Mouse (Mus musculus): ENCODE measurements around the gene Nsmce1.

The Nsmce1 gene

DNA sequence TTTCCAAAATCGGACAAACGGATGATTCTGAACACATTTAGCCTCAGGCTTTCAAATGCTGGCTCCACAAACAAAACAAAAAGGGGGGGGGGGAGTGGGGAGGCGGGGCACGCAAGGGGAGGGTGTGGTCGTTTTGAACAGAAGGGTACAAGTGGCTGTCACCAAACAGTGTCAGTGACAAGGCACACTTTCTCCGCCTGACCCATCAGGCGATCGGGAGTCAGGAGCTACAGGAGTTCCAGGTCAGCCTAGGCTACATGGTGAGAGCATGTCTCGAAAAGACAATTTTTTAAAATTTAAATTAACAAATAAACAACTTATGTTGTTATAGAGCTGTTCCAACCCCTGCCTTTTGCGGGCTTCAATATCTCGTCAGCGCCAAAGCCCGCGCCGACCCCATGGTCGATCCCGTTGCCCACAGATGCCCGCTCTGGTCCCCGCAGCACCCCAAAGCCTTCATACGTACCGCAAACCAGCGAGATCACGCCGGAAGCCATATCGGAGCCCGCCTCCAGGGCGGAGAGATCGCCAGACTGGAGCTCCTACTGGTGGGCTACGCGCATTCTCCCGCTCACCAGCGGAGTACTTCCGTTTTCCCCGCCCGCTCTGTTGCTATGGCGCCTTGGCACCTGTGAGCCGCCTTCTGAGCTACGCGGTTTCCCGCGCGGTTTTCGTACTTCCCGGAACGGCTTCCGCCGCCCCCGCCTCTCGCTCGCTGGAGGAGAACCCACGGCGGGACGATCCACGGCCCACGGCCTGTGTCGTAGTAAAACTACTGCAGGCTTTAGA lies at the start of gene Nsmce1:
Gene Nsmce1 (minus strand): TSS at position 650 of the 789 bp plus-strand sequence.
- peak; percentile 98 for DNase-seq (ENCODE audit: low spot score)

DNA sequence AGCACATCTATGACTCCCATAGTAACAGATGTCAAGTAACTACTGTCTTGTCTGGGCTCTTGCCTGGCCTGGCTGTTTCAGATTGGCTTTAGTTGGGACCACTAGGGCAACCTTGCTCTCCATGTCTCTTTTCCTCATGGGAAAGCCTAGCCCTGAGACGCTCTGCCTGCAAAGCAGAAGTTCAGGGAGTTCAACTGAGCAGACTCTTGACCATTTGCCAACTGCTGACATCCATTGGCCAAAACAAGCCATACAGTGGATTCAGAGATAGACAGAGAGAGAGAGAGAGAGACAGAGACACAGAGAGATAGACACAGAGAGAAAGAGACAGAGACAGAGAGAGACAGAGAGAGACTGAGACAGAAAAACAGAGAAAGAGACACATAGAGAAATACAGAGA lies 49.6 kb upstream of the Nsmce1 start:
- DNase-seq (ENCODE audit: low spot score): no peak

DNA sequence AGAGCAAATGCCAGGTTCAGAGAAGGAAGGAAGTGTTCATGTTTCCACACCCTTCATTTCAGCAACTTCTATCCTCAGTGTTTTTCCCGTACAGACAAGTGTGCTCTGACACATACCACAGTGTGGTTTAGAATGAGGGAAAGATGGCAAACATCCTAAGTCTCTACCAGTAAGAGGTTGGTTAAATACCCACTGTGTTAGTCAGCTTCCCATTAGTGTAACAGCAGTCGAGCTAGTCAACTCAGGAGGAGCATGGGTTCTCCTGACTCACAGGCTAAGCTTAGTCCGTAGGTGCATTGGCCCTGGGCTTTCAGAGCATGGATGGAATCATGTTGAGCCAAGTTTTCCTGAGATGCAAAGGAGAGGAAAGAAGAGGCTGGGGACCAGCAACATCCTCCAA lies 48.0 kb upstream of the Nsmce1 start:
- no peak for DNase-seq (ENCODE audit: low spot score)

DNA sequence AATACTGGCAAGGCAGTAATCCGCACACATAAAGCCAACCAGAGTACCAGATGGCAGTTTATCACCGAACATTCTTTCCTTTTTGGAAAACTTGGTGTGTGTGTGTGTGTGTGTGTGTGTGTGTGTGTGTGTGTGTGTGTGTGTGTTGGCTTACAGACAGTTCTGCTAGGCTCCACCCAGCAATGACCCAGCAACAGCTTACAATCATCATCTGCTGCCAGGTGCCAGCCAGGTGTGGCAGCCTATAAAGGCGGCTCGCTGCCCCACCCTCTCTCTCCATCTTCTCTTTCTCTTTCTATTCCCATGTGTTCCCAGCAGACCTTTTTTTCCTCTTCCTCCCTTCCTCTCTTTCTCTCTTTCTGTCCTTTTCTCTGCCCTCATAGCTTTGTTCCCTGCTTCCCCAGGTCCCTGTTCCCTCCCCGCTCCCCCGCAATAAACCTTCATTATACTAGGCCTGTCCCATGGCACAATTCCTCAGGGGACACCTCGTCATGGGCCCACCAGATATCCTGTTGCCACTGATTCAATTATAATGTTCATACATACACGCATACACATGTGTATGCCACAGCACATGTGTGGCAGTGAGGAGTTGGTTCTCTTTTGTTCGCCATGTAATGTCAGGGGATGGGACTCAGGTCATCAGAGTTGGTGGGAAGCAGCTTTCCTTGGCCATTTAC lies 36.6 kb upstream of the Nsmce1 start:
- no peak for DNase-seq (ENCODE audit: low spot score)

DNA sequence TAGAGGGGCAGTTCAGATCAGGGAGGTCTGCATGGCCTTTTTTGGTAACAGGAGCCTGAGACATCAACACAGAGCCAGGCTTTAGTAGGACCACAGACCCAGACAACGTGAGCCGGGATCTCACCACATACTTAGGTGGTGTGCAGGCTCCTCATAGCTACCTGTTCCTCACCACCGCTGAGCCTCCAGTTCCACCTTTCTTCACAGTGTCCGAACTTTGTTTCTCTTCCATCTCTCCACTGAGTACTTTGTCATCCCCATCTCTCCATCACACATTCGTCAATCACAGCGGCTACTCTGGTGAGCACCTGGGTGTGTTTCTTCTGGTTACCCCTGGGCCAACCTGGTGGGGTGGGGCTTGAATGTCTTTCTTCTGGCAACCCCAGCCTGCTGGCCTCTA lies 35.8 kb upstream of the Nsmce1 start:
- DNase-seq (ENCODE audit: low spot score): no peak

DNA sequence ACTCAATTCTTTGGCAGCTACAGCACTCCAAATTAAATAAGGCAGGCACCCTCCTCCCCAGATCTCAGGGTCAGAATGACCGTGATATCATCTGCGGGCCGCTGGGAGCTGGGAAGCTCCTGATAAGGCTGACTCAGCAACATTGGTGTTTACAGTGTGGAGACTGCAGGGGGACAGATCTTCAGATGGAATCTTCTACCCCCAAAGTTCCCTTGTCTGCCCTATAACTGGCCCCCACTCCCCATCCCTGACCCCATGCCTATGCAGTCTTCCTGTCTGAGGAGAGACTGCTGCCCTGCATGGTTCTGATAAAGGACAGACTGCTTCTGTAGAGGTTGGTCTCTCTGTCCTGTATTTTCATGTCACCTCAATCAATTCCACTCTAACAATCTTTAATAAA lies 31.7 kb upstream of the Nsmce1 start:
- no peak for DNase-seq (ENCODE audit: low spot score)

DNA sequence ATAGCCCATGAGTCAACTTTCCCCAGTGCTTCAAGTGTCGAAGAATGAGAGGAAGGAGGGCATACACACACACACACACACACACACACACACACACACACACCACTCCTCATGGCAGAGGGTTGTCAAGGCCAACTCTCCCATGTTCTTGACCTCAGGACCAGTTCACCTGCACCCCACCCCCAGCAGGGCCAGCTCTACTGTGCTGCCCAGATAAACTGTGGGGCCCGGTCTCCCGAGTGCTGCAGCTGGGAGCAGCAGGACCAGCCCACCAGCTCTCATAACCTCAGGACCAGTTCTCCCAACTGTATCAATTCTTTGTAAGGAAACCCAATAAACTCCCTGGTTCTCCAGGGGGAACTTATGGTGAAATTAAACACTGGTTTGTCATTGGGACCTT lies 28.3 kb upstream of the Nsmce1 start:
- no peak for DNase-seq (ENCODE audit: low spot score)

DNA sequence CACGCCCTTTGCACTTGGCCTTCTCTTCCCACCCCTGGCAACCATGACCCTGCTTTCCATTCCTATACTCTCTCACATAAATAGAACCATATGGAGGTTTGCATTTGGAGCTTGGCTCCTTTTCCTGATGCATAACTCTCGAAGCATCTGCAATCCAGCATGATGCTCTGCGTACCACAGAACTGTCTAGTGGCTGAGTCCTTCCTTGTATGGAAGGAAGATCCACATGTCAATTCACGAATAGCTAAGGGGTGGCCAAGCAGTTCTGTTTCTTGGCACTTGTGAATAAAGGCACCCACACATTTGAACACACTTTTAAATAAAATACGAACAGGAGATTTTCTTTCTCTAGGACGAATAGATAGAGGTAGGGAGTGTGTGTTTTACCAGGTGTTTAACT lies 26.1 kb upstream of the Nsmce1 start:
- DNase-seq (ENCODE audit: low spot score): no peak

DNA sequence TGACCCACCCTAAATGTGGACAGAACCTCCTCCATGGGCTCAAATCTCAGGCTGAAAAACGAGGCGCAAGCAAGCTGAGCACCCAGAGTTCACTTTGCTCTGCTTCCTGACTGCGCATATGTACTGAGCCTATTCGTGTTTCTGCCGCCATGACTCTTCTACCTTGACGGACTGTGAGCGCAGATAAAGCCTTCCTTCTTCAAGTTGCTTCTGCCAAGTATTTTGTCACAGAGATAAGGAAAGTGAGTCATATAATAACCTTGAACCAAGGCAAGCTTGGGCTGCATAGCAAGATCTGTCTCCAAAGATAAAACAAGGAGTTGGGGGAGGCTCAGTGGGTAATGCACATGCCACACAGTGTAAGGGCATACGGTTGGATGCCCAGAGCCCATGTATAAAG lies 25.3 kb upstream of the Nsmce1 start:
- DNase-seq (ENCODE audit: low spot score): no peak

DNA sequence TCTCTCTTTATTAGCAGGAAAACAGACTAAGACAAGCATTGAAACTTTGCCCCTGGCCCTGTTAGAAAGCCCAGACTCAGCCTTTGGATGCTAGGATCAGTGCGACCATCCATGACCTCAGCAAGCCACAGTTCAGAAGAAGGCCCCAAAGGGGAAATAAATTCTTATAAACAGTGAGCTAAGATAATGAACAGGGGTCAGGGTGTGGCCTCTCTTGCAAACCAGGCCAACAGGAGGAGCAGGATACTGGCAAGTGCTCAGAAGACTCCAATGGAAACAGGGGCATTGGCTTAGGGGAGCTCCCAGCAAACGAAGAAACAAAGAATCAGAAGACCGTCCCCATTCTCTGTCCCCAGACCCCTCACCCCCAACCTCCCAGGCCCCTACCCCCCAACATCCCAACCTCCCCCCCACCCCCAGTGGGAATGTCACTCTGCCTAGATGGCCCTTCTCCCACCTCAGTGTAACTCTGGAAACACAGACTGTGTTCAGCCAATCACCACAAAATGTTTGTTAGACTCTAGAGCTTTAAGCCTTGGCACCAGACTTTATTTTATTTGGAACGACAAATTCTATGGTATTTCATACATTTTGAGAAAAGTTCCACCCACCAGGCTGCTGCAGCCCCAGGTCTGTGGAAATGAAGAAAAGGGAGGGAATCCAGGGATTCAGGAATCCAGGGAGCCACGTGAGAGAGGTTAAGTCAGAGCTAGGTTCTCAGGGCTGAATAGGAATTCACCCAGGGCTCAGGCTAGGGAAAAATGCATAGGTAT lies 23.9 kb upstream of the Nsmce1 start:
- DNase-seq (ENCODE audit: low spot score): peak; percentile 53

DNA sequence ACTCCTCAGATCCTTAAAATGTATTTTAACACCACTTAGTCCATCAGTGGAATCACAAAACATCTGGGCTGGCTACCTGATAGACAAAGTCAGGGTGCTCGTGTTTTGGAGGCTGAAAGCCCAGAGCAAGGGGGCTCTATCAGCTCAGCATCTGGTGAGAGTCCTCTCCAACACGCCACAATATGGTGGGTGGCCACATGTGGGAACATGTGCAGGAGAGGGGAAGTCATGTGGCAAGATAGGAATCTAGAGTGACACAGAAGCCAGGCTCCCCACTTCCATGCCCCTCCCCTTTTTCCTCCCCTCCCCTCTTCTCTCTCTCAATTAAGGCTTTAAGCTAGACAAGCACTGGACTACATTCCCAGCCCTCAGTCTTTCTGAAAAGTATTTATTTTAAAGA lies 20.5 kb upstream of the Nsmce1 start:
- no peak for DNase-seq (ENCODE audit: low spot score)

DNA sequence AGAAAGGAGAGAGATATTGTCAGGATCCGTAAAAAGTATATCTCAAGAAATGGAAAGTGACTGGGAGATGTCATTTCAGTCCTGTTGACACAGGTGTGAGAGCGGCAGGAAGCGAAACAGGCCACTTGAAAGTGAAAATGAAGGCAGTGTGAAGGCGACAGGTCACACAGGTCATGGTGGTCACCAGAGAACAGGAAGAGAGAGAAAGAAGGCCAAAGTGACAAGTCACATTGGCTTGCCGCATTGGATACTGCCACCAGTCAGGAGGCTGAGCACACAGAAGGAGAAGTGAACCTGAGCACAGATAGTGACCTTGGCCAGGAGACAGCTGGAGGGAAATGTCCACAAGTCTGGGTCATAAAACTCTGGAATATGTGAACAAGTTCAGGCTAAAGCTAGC lies 20.0 kb upstream of the Nsmce1 start:
- DNase-seq (ENCODE audit: low spot score): no peak

DNA sequence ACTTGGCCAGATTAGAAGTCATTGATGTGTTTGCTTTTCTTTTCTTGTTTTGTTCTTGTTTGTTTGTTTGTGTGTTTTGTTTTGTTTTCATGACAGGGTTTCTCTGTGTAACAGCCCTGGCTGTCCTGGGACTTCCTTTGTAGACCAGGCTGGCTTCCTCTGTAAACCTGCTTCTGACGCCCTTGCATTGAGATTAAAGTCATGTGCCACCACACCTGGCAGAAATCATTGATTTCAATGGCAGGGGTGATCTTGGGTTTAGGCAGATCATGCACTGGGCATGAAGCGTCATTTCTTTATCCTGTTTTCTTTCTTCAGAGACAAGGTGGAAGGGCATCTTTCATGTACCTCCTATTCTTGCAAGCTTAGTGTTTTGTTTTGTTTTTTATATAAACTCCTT lies 15.9 kb upstream of the Nsmce1 start:
- no peak for DNase-seq (ENCODE audit: low spot score)

DNA sequence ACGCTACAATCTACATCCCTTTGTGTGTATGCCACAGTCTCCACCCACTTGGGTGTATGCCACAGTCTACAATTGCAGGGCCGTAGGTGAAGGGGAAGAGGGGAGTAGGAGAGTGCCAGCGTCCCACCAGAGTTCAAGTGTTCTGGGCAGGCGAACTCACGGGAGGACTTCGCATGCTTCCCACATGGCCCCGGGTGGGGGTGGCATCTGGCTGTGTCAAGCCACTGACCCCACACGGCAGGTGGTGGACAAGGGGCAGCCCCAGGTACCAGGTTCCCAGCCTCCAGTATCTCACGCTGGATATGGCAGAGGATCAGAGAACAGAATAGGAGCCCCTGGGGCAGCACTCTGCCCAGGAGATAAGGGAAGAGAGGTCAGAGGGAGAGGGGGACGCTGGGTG lies 14.2 kb upstream of the Nsmce1 start:
- no peak for DNase-seq (ENCODE audit: low spot score)

DNA sequence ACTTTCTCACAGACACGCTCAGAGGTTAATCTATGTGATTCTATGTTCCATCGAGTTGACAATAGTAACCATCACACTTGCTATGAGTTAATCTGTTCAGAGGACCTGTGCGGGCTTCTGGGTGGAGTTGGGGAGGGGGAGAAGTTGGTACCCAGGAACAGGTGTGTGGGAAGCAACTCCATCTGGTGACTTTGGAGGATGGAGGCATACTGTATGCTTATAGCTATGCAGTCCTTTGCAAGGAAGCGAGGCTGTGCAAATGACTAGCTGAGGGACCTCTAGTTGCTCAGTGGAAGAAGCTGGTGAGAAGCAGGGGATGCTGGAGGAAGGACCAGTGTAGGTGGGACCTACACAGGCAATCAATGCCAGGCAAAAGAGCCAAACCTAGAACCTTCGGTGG lies 13.2 kb upstream of the Nsmce1 start:
- no peak for DNase-seq (ENCODE audit: low spot score)

DNA sequence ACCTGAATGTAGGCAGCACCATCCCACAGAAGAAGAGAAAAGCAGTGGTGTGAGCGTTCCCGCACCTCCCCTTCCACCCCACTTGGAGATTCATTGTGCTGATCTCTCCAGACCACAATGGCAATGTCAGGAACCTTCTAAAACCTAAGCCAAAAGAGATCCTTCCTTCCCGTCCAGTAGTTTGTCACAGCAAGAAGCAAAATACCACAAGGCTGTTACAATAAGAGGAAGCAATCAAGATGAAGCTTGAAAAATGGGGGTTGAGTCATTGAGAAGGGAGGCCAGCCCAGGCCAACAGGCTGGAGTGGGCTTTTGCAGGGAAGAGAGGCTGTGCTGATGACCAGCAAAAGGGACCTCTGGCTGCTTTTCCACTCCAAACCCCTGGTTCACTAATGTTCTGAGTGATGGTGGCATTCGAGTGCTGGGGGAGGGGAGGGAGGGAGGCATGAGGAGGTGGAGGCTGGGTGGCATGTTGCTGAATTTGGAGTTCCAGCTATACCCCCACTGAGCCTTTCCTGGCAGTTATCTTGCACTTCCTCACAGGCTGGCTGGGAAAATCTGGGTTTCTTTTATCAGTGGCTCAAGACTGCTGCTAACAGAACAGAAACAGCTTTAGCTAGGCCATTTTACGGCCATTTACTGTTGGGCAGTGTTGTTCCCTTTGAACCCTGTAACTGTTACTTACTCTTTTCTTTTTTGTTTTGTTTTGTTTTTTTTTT lies 12.1 kb upstream of the Nsmce1 start:
- peak; percentile 21 for DNase-seq (ENCODE audit: low spot score)

DNA sequence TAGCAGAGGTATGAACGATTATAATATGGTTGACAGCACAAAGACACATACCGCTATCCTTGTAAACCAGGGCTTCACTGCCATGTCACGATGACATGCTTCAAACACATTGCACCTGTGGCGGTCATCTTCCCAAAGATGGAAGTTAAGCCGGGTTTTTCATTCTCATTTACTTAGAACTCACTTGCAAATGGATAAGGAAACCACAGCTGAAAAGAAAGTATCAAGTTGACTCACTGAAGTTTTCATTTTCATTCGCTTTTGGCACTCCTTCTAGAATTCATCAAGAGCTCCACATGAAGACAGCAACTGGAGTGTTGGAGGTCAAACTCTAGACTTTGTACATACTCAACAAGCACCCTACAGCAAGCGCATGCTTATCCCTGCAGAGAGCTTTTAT lies 9.5 kb upstream of the Nsmce1 start:
- DNase-seq (ENCODE audit: low spot score): no peak

DNA sequence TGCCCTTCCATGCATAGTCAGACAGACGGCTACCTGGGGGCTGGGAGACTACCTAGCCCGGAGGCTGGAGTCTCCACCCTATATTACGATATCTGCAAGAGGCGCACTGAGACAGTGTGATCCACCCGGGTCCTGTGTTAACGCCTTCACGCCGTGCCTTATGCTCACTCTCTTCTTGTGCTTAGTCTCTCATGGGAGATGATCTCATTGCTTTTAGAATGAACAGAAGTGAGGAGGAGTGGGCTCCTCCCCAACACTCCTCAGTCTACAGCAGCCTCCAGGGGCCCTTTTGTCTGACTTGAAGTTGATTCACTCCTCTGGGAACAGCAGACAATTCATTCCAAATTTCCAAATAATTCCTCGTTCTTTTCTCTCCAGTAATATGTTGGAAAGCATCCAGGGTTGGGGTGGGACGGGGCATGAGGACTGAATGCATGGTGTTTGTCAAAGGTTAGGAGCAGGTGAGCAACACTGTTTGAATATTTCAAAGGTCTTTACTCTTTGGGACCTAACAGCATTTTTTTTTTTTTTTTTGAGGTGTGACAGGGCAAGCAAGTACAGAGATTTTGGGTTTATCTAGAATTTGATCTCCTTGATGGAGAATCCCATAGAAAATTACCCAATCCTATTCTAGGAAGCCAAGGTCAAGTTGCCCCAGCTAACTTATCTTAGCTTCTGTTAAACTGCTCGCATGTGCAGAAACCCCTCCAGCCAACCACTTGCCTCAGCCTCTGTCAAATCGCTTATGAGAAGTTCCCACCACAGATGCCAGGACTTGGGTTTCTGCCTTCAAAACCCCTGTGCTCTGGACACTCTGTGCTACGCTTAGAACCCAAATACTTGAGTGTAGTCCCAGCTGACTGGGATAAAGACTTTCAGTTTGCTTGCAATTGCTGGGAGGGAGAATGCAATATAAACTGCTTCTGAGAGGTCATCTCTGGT lies 8.8 kb upstream of the Nsmce1 start:
- DNase-seq (ENCODE audit: low spot score): no peak

DNA sequence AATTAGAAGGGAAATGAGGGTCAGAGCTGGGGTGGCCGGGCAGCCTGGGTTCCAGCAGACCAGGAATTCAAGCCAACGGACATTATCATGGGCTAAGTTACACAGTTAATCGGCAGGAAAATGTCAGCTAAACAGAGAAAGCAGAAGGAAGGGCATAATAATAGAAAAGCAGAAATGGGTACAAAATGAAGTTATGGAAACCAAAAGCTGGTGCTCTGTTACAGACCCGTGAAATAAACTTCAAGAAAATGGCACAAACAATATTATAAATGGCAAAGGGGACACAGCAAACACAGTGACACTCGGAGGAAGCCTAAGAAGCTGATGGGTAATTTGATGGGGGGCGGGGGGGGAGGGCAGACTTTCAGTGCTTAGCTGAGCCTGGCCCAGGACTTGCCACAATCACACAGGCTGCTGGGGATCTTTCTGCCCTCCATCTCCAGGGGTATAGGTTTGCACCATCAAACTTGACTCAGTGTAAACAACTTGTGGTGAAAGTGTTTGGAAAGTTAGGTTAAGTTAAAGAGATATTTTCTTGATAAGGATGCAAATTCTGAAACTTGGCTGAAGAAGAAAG lies 4.6 kb upstream of the Nsmce1 start:
- no peak for DNase-seq (ENCODE audit: low spot score)

DNA sequence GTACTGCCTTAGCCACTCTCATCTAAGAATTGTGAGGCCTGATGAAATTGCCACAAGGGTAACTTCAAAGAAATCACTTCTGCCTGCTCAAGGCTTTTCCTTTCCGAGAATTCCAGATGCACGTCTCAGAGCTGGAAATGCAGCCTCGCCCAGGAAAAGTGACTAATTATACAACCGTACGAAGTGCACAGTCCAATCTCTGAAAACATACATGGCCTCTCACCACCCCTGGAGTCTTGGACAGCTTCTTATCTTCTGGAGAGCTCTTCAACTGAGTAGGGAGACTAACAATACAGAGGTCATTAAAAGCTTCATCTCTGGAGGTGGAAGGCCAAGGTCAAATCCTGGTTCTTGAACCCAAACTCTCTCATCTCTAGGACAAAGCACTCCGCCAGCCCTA lies 1.2 kb upstream of the Nsmce1 start:
- DNase-seq (ENCODE audit: low spot score): peak; percentile 22

DNA sequence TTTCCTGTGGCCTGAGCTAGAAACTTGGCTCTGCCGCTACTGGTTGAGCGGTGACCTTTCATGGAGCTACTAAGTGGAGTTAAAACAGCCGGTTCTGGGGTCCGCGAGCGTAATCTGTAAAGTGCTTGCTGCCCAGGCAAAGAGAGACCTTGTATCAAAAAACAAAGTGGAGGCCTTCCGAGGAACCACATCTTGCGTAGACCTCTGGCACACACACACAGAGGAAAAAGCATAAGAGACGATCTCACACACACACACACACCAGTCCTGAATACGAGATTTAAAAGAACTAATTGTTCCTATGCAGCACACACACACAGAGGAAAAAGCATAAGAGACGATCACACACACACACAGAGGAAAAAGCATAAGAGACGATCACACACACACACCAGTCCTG lies 364 bp upstream of the Nsmce1 start:
- no peak for DNase-seq (ENCODE audit: low spot score)

Data from lung, postnatal 25 days (tissue).